Mouse (Mus musculus): Measurements from ENCODE around the gene Ppm1g. TPM values are rescaled to one million over a fixed set of nuclear protein-coding genes. Genes with fewer than 3 reads are reported as not detected.

Gene Ppm1g
- total RNA-seq (2021) = 10 to 100 TPM; 38.0 to 39.8 TPM
- long read RNA-seq, experiment 1, transcript Ppm1g-201 (10 exons, 2,307 nt) = major isoform, 47 of 53 reads
- long read RNA-seq, experiment 1, partial matches to known transcripts = 4 of 53 reads
- long read RNA-seq, experiment 1, other reads (novel, unspliced or antisense) = 1 of 53 reads
- long read RNA-seq, experiment 2, transcript Ppm1g-201 (10 exons, 2,307 nt) = major isoform, 75 of 75 reads
- long read RNA-seq, experiment 2, partial matches to known transcripts = 0 of 75 reads
- long read RNA-seq, experiment 2, other reads (novel, unspliced or antisense) = 0 of 75 reads

GRCm38 (mm10) chr5:31220448-31221303, at the start of gene Ppm1g:
Ppm1g (minus strand) TSS chr5:31220687.
- intact Hi-C loops (cut with DNase I; ENCODE audit: low total_unique reads) = no loop called here
- DNase-seq = peak; percentile 98

- DNase-seq = no peak
- intact Hi-C loops (cut with DNase I; ENCODE audit: low total_unique reads) = no loop called here
These were observed 47.2 kb upstream of the Ppm1g start for GRCm38 (mm10) chr5:31267686-31268085.

GRCm38 (mm10) chr5:31266101-31266500, 45.6 kb upstream of the Ppm1g start:
- DNase-seq = no peak
- intact Hi-C loops (cut with DNase I; ENCODE audit: low total_unique reads) = no loop called here

- no peak for DNase-seq
- intact Hi-C loops (cut with DNase I; ENCODE audit: low total_unique reads) = no loop called here
These were observed 37.1 kb upstream of the Ppm1g start for GRCm38 (mm10) chr5:31257616-31258015.

- DNase-seq = no peak
- intact Hi-C loops (cut with DNase I; ENCODE audit: low total_unique reads) = no loop called here
These were observed 35.5 kb upstream of the Ppm1g start for GRCm38 (mm10) chr5:31255971-31256370.

GRCm38 (mm10) chr5:31255381-31255780, 34.9 kb upstream of the Ppm1g start:
- intact Hi-C loops (cut with DNase I; ENCODE audit: low total_unique reads) = no loop called here
- no peak for DNase-seq

GRCm38 (mm10) chr5:31254901-31255300, 34.4 kb upstream of the Ppm1g start:
- intact Hi-C loops (cut with DNase I; ENCODE audit: low total_unique reads) = no loop called here
- no peak for DNase-seq

GRCm38 (mm10) chr5:31254452-31254851, 34.0 kb upstream of the Ppm1g start:
- intact Hi-C loops (cut with DNase I; ENCODE audit: low total_unique reads) = no loop called here
- DNase-seq = no peak

- intact Hi-C loops (cut with DNase I; ENCODE audit: low total_unique reads) = no loop called here
- no peak for DNase-seq
These were observed 33.3 kb upstream of the Ppm1g start for GRCm38 (mm10) chr5:31253806-31254205.

GRCm38 (mm10) chr5:31252795-31253545, 32.5 kb upstream of the Ppm1g start:
- no peak for DNase-seq
- intact Hi-C loops (cut with DNase I; ENCODE audit: low total_unique reads) = no loop called here

- no peak for DNase-seq
- intact Hi-C loops (cut with DNase I; ENCODE audit: low total_unique reads) = no loop called here
These were observed 31.7 kb upstream of the Ppm1g start for GRCm38 (mm10) chr5:31252151-31252550.

- DNase-seq = no peak
- intact Hi-C loops (cut with DNase I; ENCODE audit: low total_unique reads) = no loop called here
These were observed 31.1 kb upstream of the Ppm1g start, which contains the start of gene Krtcap3 for GRCm38 (mm10) chr5:31251541-31252101. Krtcap3 (plus strand) TSS chr5:31251691.

- intact Hi-C loops (cut with DNase I; ENCODE audit: low total_unique reads) = no loop called here
- no peak for DNase-seq
These were observed 30.2 kb upstream of the Ppm1g start for GRCm38 (mm10) chr5:31250716-31251115.

GRCm38 (mm10) chr5:31242191-31242590, 21.7 kb upstream of the Ppm1g start:
- no peak for DNase-seq
- intact Hi-C loops (cut with DNase I; ENCODE audit: low total_unique reads) = no loop called here

GRCm38 (mm10) chr5:31241522-31242034, 21.1 kb upstream of the Ppm1g start:
- intact Hi-C loops (cut with DNase I; ENCODE audit: low total_unique reads) = no loop called here

GRCm38 (mm10) chr5:31240637-31241521, 20.4 kb upstream of the Ppm1g start, which contains the start of the genes Nrbp1 and Gm9970:
Nrbp1 (plus strand) TSS chr5:31240864.
Gm9970 (minus strand) TSS chr5:31241232.
- DNase-seq = peak; percentile 97
- intact Hi-C loops (cut with DNase I; ENCODE audit: low total_unique reads) = no loop called here

More at GRCm38 (mm10) chr5:31241522-31242034, 21.1 kb upstream of the Ppm1g start:
- no peak for DNase-seq

GRCm38 (mm10) chr5:31226641-31227040, 6.2 kb upstream of the Ppm1g start:
- no peak for DNase-seq
- intact Hi-C loops (cut with DNase I; ENCODE audit: low total_unique reads) = no loop called here

GRCm38 (mm10) chr5:31222696-31223095, 2.2 kb upstream of the Ppm1g start:
- DNase-seq = no peak
- intact Hi-C loops (cut with DNase I; ENCODE audit: low total_unique reads) = no loop called here

Data from gastrocnemius, postnatal 14 days (tissue).